Mouse (Mus musculus): ENCODE measurements around the gene Actr5.

- TF ChIP-seq GATA1 (IDR thresholded peaks at IDR 0.05; ENCODE audit: low read length) (no peak), TAL1 (IDR thresholded peaks at IDR 0.05; ENCODE audit: low read length) (no peak)
Observed at GRCm38 (mm10) chr2:158602663-158603062, 22.0 kb upstream of the Actr5 start.

All from erythroblast, embryonic 14.5 days (primary cell).